Mouse (Mus musculus) myocyte (in vitro differentiated cells): Measurements from ENCODE around the gene Nek8. TPM values are rescaled to one million over a fixed set of nuclear protein-coding genes. Genes with fewer than 3 reads are reported as not detected.
"Not testable (repeated sequence)": the region's sequence is repeated elsewhere in the genome, so short reads cannot be mapped to it uniquely, and the experiment has no call there.

Experiments
- H3K27me3 ChIP-seq: one replicate; pipeline ENCODE4 v1.6.1; 2011; ENCODE audit not compliant: control insufficient read depth, insufficient read depth, insufficient read length
- H3K36me3 ChIP-seq: one replicate; pipeline ENCODE4 v1.6.1; 2011; ENCODE audit not compliant: control insufficient read depth, insufficient read depth
- H3K4me2 ChIP-seq: one replicate; pipeline ENCODE4 v1.6.1; 2011; ENCODE audit warnings: low read depth, control low read depth
- H3K4me3 ChIP-seq: one replicate; pipeline ENCODE4 v1.5.1; 2011; ENCODE audit warnings: mild to moderate bottlenecking, control low read depth, moderate library complexity
- H3K79me2 ChIP-seq: one replicate; pipeline ENCODE4 v1.6.1; 2011; ENCODE audit not compliant: control insufficient read depth, insufficient read depth
- H3ac ChIP-seq: one replicate; pipeline ENCODE4 v1.6.1; 2011; ENCODE audit not compliant: control insufficient read depth, insufficient read length
- CEBPB ChIP-seq: IDR thresholded peaks from 2 replicates; pipeline ENCODE4 v1.6.1; 2011; ENCODE audit warnings: mild to moderate bottlenecking, moderate library complexity; ENCODE audit not compliant: poor library complexity, insufficient read depth, severe bottlenecking
- E2F4 ChIP-seq: IDR thresholded peaks from one replicate; pipeline ENCODE4 v1.6.1; 2011; ENCODE audit warnings: mild to moderate bottlenecking, control low read depth, moderate library complexity; ENCODE audit not compliant: insufficient read depth
- MAX ChIP-seq: IDR thresholded peaks from one replicate; pipeline ENCODE4 v1.6.1; 2011; ENCODE audit warnings: low read depth, mild to moderate bottlenecking, control low read depth
- MYOD1 ChIP-seq, 3 experiments: IDR thresholded peaks; one replicate each; pipeline ENCODE4 v1.6.1; 2011; ENCODE audit warnings: control low read depth in 2 of 3, low read depth in 2 of 3, mild to moderate bottlenecking in 2 of 3, moderate library complexity in 1 of 3; ENCODE audit not compliant: insufficient read length in 2 of 3, control insufficient read depth in 1 of 3
- MYOG ChIP-seq, 3 experiments: IDR thresholded peaks; one replicate each; pipeline ENCODE4 v1.6.1; 2011; ENCODE audit warnings: control low read depth in 2 of 3, low read depth in 2 of 3, mild to moderate bottlenecking in 2 of 3; ENCODE audit not compliant: insufficient read length in 2 of 3, control insufficient read depth in 1 of 3, insufficient read depth in 1 of 3
- POLR2A ChIP-seq: IDR thresholded peaks from one replicate; pipeline ENCODE4 v1.6.1; 2011; ENCODE audit warnings: low read depth, mild to moderate bottlenecking, control low read depth, moderate library complexity; ENCODE audit not compliant: insufficient read length
- POLR2AphosphoS2 ChIP-seq: IDR thresholded peaks from one replicate; pipeline ENCODE4 v1.6.1; 2011; ENCODE audit warnings: low read depth, control low read depth; ENCODE audit not compliant: insufficient read length
- REST ChIP-seq: IDR thresholded peaks from one replicate; pipeline ENCODE4 v1.6.1; 2011; ENCODE audit warnings: mild to moderate bottlenecking, control low read depth, moderate library complexity; ENCODE audit not compliant: insufficient read depth, insufficient read length
- SRF ChIP-seq: IDR thresholded peaks from one replicate; pipeline ENCODE4 v1.6.1; 2011; ENCODE audit warnings: low read depth; ENCODE audit not compliant: control insufficient read depth, insufficient read length
- TCF12 ChIP-seq: IDR thresholded peaks from one replicate; pipeline ENCODE4 v1.6.1; 2011; ENCODE audit warnings: mild to moderate bottlenecking, control low read depth; ENCODE audit not compliant: poor library complexity, insufficient read depth, severe bottlenecking
- TCF3 ChIP-seq: IDR thresholded peaks from one replicate; pipeline ENCODE4 v1.6.1; 2011; ENCODE audit warnings: low read depth, control low read depth; ENCODE audit not compliant: insufficient read length
- USF1 ChIP-seq: IDR thresholded peaks from one replicate; pipeline ENCODE4 v1.6.1; 2011; ENCODE audit warnings: low read depth, mild to moderate bottlenecking, control low read depth, moderate library complexity
- polyA plus RNA-seq: library from polyadenylated mRNA; unstranded; fragments of >200 nt; fragmentation: generic; extraction: Trizol; gene quantifications from one replicate; pipeline ENCODE4 v1.2.1, GENCODE M21; 2012; ENCODE audit warnings: missing spikeins

The Nek8 gene
- polyA plus RNA-seq, 1 experiment, result 9.6 TPM

DNA sequence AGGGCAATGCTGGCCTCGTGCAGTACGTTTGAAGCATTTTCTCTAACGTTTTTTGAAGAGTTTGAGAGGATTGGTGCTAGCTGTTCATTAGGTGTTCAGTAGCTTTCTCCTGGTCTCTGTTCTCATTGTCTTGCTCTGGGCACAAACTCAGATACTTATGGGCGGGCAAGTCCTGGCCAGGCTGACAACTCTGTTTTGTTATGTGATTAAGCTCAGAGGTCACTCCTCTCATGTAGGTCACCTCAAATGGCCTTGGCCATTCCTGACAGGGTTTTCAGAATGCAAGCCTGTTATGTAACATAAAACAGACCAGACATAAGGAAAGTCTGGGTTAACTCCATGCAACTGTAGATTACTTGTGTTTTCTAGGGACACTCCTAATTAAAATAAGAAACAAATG is 38.9 kb downstream of the Nek8 start:
- no peak overlapping the region for H3K4me2 ChIP-seq
- H3K27me3 ChIP-seq, result no peaks in the 10 kb centered on the region
- no peak overlapping the region for H3ac ChIP-seq
- no peak for TF ChIP-seq POLR2AphosphoS2
- TF ChIP-seq TCF3, result no peak
- no peak for TF ChIP-seq USF1
- TF ChIP-seq POLR2A, result no peak
- peaks cover 82% of the 10 kb centered on the region for H3K79me2 ChIP-seq
- H3K4me3 ChIP-seq, result no peak overlapping the region
- H3K36me3 ChIP-seq, result peaks cover 4% of the 10 kb centered on the region

- no peak overlapping the region for H3K4me2 ChIP-seq
- H3K36me3 ChIP-seq, result peaks cover 4% of the 10 kb centered on the region
- H3K4me3 ChIP-seq, result no peak overlapping the region
- no peak overlapping the region for H3ac ChIP-seq
- no peak for TF ChIP-seq MYOD1 (IDR thresholded peaks at IDR 0.05; ENCODE audit: control insufficient read depth in 1 of 3, insufficient read length in 2 of 3, low read depth in 2 of 3)
- no peak for TF ChIP-seq E2F4
- no peak for TF ChIP-seq USF1
- no peak for TF ChIP-seq TCF3
- TF ChIP-seq POLR2AphosphoS2, result no peak
- TF ChIP-seq MYOG (IDR thresholded peaks at IDR 0.05; ENCODE audit: control insufficient read depth in 1 of 3, insufficient read depth in 1 of 3, insufficient read length in 2 of 3, low read depth in 2 of 3), result no peak
- TF ChIP-seq SRF, result no peak
- no peak for TF ChIP-seq CEBPB
- no peak for TF ChIP-seq TCF12
- no peak for TF ChIP-seq REST
- TF ChIP-seq MAX, result no peak
- TF ChIP-seq POLR2A, result no peak
- H3K79me2 ChIP-seq, result peaks cover 91% of the 10 kb centered on the region
- H3K27me3 ChIP-seq, result no peaks in the 10 kb centered on the region
Measured at GRCm38 (mm10) chr11:78136132-78136531, 40.3 kb downstream of the Nek8 start.

GRCm38 (mm10) chr11:78135314-78135713 is 41.2 kb downstream of the Nek8 start:
- H3K4me2 ChIP-seq, H3K27me3 ChIP-seq, H3ac ChIP-seq, H3K4me3 ChIP-seq, H3K36me3 ChIP-seq: not testable (repeated sequence)
- peaks cover 92% of the 10 kb centered on the region for H3K79me2 ChIP-seq

DNA sequence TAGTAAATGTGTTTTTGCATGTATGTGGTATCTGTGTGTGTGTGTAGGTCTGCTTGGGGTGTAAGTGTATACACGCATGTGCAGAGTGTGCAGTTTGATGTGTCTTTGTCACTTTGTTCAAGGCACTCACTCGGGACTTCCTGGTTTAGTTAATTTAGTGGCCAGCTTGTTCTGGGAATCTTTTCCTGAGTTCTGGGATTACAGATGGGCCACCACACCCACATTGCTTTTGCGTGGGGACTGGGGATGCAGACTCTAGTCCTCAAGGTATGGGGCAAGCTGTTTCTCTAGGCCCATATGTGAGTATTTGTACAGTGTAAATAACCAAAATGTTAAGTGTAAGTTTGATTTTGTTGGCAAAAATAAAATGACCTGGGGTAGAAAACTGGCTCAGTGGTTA is 42.1 kb downstream of the Nek8 start:
- Histone ChIP-seq H3K79me2 (peaks cover 93% of the 10 kb centered on the region), H3ac (no peak overlapping the region), H3K4me2 (no peak overlapping the region), H3K27me3 (no peaks in the 10 kb centered on the region), H3K36me3 (peaks cover 4% of the 10 kb centered on the region), H3K4me3 (no peak overlapping the region)
- TF ChIP-seq E2F4 (no peak), SRF (no peak), REST (no peak), USF1 (no peak), MAX (no peak), MYOD1 (IDR thresholded peaks at IDR 0.05; ENCODE audit: control insufficient read depth in 1 of 3, insufficient read length in 2 of 3, low read depth in 2 of 3) (no peak), POLR2A (no peak), POLR2AphosphoS2 (no peak), TCF3 (no peak), MYOG (IDR thresholded peaks at IDR 0.05; ENCODE audit: control insufficient read depth in 1 of 3, insufficient read depth in 1 of 3, insufficient read length in 2 of 3, low read depth in 2 of 3) (no peak), TCF12 (no peak), CEBPB (no peak)

DNA sequence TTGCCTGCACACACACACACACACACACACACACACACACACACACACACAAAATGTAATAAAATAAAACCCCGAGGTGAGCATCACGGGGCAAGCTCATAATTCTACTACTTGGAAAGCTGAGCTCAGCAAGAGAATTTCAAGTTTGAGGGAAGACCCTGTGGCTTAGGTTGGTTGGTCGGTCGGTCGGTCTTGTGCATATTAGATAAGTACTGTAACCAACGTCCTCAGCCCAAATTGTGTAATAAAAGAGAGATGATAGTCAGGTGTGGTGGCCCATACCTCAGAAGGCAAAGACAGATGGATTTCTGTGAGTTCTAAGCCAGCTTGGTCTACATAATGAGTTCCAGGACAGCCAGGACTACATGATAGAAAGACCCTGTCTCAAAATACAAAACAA is 42.6 kb downstream of the Nek8 start:
- Histone ChIP-seq H3K79me2 (peaks cover 92% of the 10 kb centered on the region), H3K36me3 (peaks cover 4% of the 10 kb centered on the region), H3ac (no peak overlapping the region), H3K27me3 (no peaks in the 10 kb centered on the region), H3K4me2 (no peak overlapping the region), H3K4me3 (no peak overlapping the region)
- TF ChIP-seq MYOD1 (IDR thresholded peaks at IDR 0.05; ENCODE audit: control insufficient read depth in 1 of 3, insufficient read length in 2 of 3, low read depth in 2 of 3), result no peak
- TF ChIP-seq E2F4, result no peak
- no peak for TF ChIP-seq MYOG (IDR thresholded peaks at IDR 0.05; ENCODE audit: control insufficient read depth in 1 of 3, insufficient read depth in 1 of 3, insufficient read length in 2 of 3, low read depth in 2 of 3)
- TF ChIP-seq POLR2AphosphoS2, result no peak
- TF ChIP-seq USF1, result no peak
- TF ChIP-seq REST, result no peak
- TF ChIP-seq TCF12, result no peak
- TF ChIP-seq TCF3, result no peak
- no peak for TF ChIP-seq POLR2A
- no peak for TF ChIP-seq CEBPB
- TF ChIP-seq SRF, result no peak
- TF ChIP-seq MAX, result no peak
